Mouse (Mus musculus): ENCODE results near the gene Otof. TPM values are rescaled to one million over a fixed set of nuclear protein-coding genes. Genes with fewer than 3 reads are reported as not detected.

Otof gene
- polyA plus RNA-seq, 1 experiment from 2014 or later, result 0.12 TPM

- Histone ChIP-seq H3K9ac (ENCODE audit: low read depth, low read length) (no peak overlapping the region), H3K27me3 (ENCODE audit: control insufficient read depth, insufficient read depth, low read length) (no peaks in the 10 kb centered on the region), H3K4me1 (replicated peaks; ENCODE audit: control insufficient read depth, insufficient read depth, low read length) (no peaks in the 10 kb centered on the region), H3K9me3 (ENCODE audit: control insufficient read depth, low read length) (no peaks in the 10 kb centered on the region), H3K4me2 (replicated peaks; ENCODE audit: low read depth, low read length) (no peak overlapping the region), H3K4me3 (ENCODE audit: low read depth, low read length) (no peak overlapping the region), H3K36me3 (ENCODE audit: control insufficient read depth, insufficient read depth, low read length) (no peaks in the 10 kb centered on the region), H3K27ac (ENCODE audit: low read depth, low read length) (no peak overlapping the region)
- ATAC-seq (ENCODE audit: low FRiP score), result no peak
- 60% methylated on average over 4 of the region's 4 CpGs for WGBS
- DNase-seq (ENCODE audit: low spot score), result no peak
Observed at GRCm38 (mm10) chr5:30415876-30416275, 45.9 kb downstream of the Otof start.

DNA sequence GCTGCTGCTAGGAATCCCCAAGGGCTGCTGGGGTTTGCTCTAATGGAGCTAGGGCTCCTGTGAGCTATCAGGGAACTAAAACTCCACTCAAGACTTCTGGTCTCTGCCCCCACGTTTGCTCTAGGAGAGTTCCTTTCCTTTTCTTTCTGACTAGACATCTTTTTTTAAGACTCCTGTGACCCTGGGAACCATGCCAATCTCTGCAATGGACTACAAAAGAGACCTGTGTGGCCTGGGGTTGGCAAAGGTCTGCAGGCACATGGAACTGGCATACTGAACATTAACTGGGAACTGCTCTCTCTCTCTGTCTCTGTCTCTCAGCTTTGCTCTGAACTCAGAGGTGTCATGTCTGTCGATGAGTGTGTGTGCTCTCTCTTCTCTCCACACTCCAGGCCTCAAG is 46.4 kb downstream of the Otof start:
- DNase-seq (ENCODE audit: low spot score) (no peak), ATAC-seq (ENCODE audit: low FRiP score) (no peak)
- Histone ChIP-seq H3K4me2 (replicated peaks; ENCODE audit: low read depth, low read length) (no peak overlapping the region), H3K9ac (ENCODE audit: low read depth, low read length) (no peak overlapping the region), H3K36me3 (ENCODE audit: control insufficient read depth, insufficient read depth, low read length) (no peaks in the 10 kb centered on the region), H3K4me1 (replicated peaks; ENCODE audit: control insufficient read depth, insufficient read depth, low read length) (no peaks in the 10 kb centered on the region), H3K27ac (ENCODE audit: low read depth, low read length) (no peak overlapping the region), H3K9me3 (ENCODE audit: control insufficient read depth, low read length) (no peaks in the 10 kb centered on the region), H3K27me3 (ENCODE audit: control insufficient read depth, insufficient read depth, low read length) (no peaks in the 10 kb centered on the region), H3K4me3 (ENCODE audit: low read depth, low read length) (no peak overlapping the region)
- WGBS, result 87% methylated on average over 2 of the region's 2 CpGs

- H3K9me3 ChIP-seq (ENCODE audit: control insufficient read depth, low read length), result no peaks in the 10 kb centered on the region
- 69% methylated on average over 10 of the region's 10 CpGs for WGBS
- peaks cover 7% of the 10 kb centered on the region; the same call in 1 of the 2 replicates for H3K4me1 ChIP-seq (replicated peaks; ENCODE audit: control insufficient read depth, insufficient read depth, low read length)
- no peak overlapping the region for H3K4me3 ChIP-seq (ENCODE audit: low read depth, low read length)
- no peaks in the 10 kb centered on the region for H3K27me3 ChIP-seq (ENCODE audit: control insufficient read depth, insufficient read depth, low read length)
- H3K27ac ChIP-seq (ENCODE audit: low read depth, low read length), result no peak overlapping the region
- no peak for ATAC-seq (ENCODE audit: low FRiP score)
- H3K36me3 ChIP-seq (ENCODE audit: control insufficient read depth, insufficient read depth, low read length), result no peaks in the 10 kb centered on the region
- H3K4me2 ChIP-seq (replicated peaks; ENCODE audit: low read depth, low read length), result no peak overlapping the region
- H3K9ac ChIP-seq (ENCODE audit: low read depth, low read length), result no peak overlapping the region
- peak; percentile 17 for DNase-seq (ENCODE audit: low spot score)
Observed at GRCm38 (mm10) chr5:30411524-30411923, 50.2 kb downstream of the Otof start.

GRCm38 (mm10) chr5:30406876-30407275 is 54.9 kb downstream of the Otof start:
- H3K27me3 ChIP-seq (ENCODE audit: control insufficient read depth, insufficient read depth, low read length), result no peaks in the 10 kb centered on the region
- H3K27ac ChIP-seq (ENCODE audit: low read depth, low read length), result no peak overlapping the region
- H3K4me2 ChIP-seq (replicated peaks; ENCODE audit: low read depth, low read length), result peak overlapping the region; percentile 28
- ATAC-seq (ENCODE audit: low FRiP score) (no peak), DNase-seq (ENCODE audit: low spot score) (peak; percentile 23)
- no peaks in the 10 kb centered on the region for H3K9me3 ChIP-seq (ENCODE audit: control insufficient read depth, low read length)
- no peak overlapping the region for H3K4me3 ChIP-seq (ENCODE audit: low read depth, low read length)
- WGBS, result 14% methylated on average over 9 of the region's 9 CpGs
- H3K4me1 ChIP-seq (replicated peaks; ENCODE audit: control insufficient read depth, insufficient read depth, low read length), result peaks cover 7% of the 10 kb centered on the region; the same call in 1 of the 2 replicates
- no peaks in the 10 kb centered on the region for H3K36me3 ChIP-seq (ENCODE audit: control insufficient read depth, insufficient read depth, low read length)
- H3K9ac ChIP-seq (ENCODE audit: low read depth, low read length), result no peak overlapping the region

GRCm38 (mm10) chr5:30401165-30401564 is 60.6 kb downstream of the Otof start:
- no peak overlapping the region for H3K27ac ChIP-seq (ENCODE audit: low read depth, low read length)
- H3K9ac ChIP-seq (ENCODE audit: low read depth, low read length), result no peak overlapping the region
- no peaks in the 10 kb centered on the region for H3K36me3 ChIP-seq (ENCODE audit: control insufficient read depth, insufficient read depth, low read length)
- DNase-seq (ENCODE audit: low spot score), result peak; percentile 31
- no peaks in the 10 kb centered on the region for H3K27me3 ChIP-seq (ENCODE audit: control insufficient read depth, insufficient read depth, low read length)
- H3K4me3 ChIP-seq (ENCODE audit: low read depth, low read length), result no peak overlapping the region
- ATAC-seq (ENCODE audit: low FRiP score), result no peak
- no peak overlapping the region for H3K4me2 ChIP-seq (replicated peaks; ENCODE audit: low read depth, low read length)
- no peaks in the 10 kb centered on the region for H3K4me1 ChIP-seq (replicated peaks; ENCODE audit: control insufficient read depth, insufficient read depth, low read length)
- 23% methylated on average over 8 of the region's 8 CpGs for WGBS
- no peaks in the 10 kb centered on the region for H3K9me3 ChIP-seq (ENCODE audit: control insufficient read depth, low read length)

DNA sequence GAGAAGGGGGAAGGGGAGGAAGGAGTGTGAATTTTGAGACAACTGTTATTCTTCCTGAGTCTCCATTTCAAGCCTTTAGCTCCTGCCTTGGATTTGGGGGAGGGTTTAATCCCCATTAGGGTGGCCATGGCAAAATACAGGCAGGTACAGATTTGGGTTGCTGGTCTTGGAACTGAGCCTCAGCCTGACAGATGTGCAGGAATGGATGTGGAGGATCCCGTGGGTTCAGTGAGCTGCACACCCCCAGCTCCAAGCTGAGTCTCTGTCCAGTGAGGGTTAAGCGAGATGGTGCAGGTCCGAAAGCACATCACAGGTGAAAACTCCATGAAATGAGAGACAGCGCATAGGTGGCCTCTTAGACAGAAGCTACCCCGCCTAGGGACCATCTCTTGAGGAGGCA is 61.2 kb downstream of the Otof start:
- no peaks in the 10 kb centered on the region for H3K27me3 ChIP-seq (ENCODE audit: control insufficient read depth, insufficient read depth, low read length)
- H3K36me3 ChIP-seq (ENCODE audit: control insufficient read depth, insufficient read depth, low read length), result no peaks in the 10 kb centered on the region
- no peak for ATAC-seq (ENCODE audit: low FRiP score)
- H3K27ac ChIP-seq (ENCODE audit: low read depth, low read length), result no peak overlapping the region
- H3K4me1 ChIP-seq (replicated peaks; ENCODE audit: control insufficient read depth, insufficient read depth, low read length), result no peaks in the 10 kb centered on the region
- no peak overlapping the region for H3K4me3 ChIP-seq (ENCODE audit: low read depth, low read length)
- H3K4me2 ChIP-seq (replicated peaks; ENCODE audit: low read depth, low read length), result no peak overlapping the region
- H3K9ac ChIP-seq (ENCODE audit: low read depth, low read length), result no peak overlapping the region
- 89% methylated on average over 5 of the region's 5 CpGs for WGBS
- no peaks in the 10 kb centered on the region for H3K9me3 ChIP-seq (ENCODE audit: control insufficient read depth, low read length)
- no peak for DNase-seq (ENCODE audit: low spot score)

GRCm38 (mm10) chr5:30391473-30391872 is 70.3 kb downstream of the Otof start:
- H3K4me2 ChIP-seq (replicated peaks; ENCODE audit: low read depth, low read length), result no peak overlapping the region

DNA sequence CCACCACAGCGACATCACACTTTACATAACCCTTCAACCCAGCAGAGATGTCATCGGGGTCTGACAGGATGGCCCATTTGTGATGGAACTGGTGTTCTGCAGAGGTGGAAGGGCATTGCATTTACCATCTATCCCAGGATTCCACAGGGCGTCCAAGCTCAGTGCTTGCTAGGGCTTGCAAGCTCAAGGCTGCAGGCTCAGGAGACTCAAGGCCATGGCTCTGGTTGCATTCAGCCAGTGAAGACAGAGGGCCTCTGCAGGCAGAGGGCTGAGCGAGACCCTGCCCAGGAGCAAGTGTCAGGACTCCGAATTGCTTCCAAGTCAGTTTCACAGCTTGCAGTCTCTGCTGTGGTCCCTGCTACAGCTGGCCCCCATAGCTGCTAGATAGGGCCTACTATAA is 71.9 kb downstream of the Otof start:
- no peak for DNase-seq (ENCODE audit: low spot score)
- no peak overlapping the region for H3K9ac ChIP-seq (ENCODE audit: low read depth, low read length)
- 88% methylated on average over 5 of the region's 5 CpGs for WGBS
- H3K36me3 ChIP-seq (ENCODE audit: control insufficient read depth, insufficient read depth, low read length), result no peaks in the 10 kb centered on the region
- H3K4me3 ChIP-seq (ENCODE audit: low read depth, low read length), result no peak overlapping the region
- H3K27me3 ChIP-seq (ENCODE audit: control insufficient read depth, insufficient read depth, low read length), result no peaks in the 10 kb centered on the region
- H3K27ac ChIP-seq (ENCODE audit: low read depth, low read length), result no peak overlapping the region
- ATAC-seq (ENCODE audit: low FRiP score), result no peak
- H3K4me1 ChIP-seq (replicated peaks; ENCODE audit: control insufficient read depth, insufficient read depth, low read length), result no peaks in the 10 kb centered on the region
- no peak overlapping the region for H3K4me2 ChIP-seq (replicated peaks; ENCODE audit: low read depth, low read length)
- H3K9me3 ChIP-seq (ENCODE audit: control insufficient read depth, low read length), result no peaks in the 10 kb centered on the region

More at GRCm38 (mm10) chr5:30391473-30391872, 70.3 kb downstream of the Otof start:
- no peaks in the 10 kb centered on the region for H3K4me1 ChIP-seq (replicated peaks; ENCODE audit: control insufficient read depth, insufficient read depth, low read length)
- no peak overlapping the region for H3K9ac ChIP-seq (ENCODE audit: low read depth, low read length)
- H3K4me3 ChIP-seq (ENCODE audit: low read depth, low read length), result no peak overlapping the region
- peak; percentile 89 for DNase-seq (ENCODE audit: low spot score)
- no peaks in the 10 kb centered on the region for H3K27me3 ChIP-seq (ENCODE audit: control insufficient read depth, insufficient read depth, low read length)
- WGBS, result 30% methylated on average over 7 of the region's 7 CpGs
- no peaks in the 10 kb centered on the region for H3K9me3 ChIP-seq (ENCODE audit: control insufficient read depth, low read length)
- H3K27ac ChIP-seq (ENCODE audit: low read depth, low read length), result no peak overlapping the region
- no peak for ATAC-seq (ENCODE audit: low FRiP score)
- H3K36me3 ChIP-seq (ENCODE audit: control insufficient read depth, insufficient read depth, low read length), result no peaks in the 10 kb centered on the region

GRCm38 (mm10) chr5:30387726-30388125 is 74.0 kb downstream of the Otof start:
- Histone ChIP-seq H3K27me3 (ENCODE audit: control insufficient read depth, insufficient read depth, low read length) (no peaks in the 10 kb centered on the region), H3K4me1 (replicated peaks; ENCODE audit: control insufficient read depth, insufficient read depth, low read length) (no peaks in the 10 kb centered on the region), H3K27ac (ENCODE audit: low read depth, low read length) (no peak overlapping the region), H3K4me2 (replicated peaks; ENCODE audit: low read depth, low read length) (no peak overlapping the region), H3K9me3 (ENCODE audit: control insufficient read depth, low read length) (no peaks in the 10 kb centered on the region), H3K9ac (ENCODE audit: low read depth, low read length) (no peak overlapping the region), H3K4me3 (ENCODE audit: low read depth, low read length) (no peak overlapping the region), H3K36me3 (ENCODE audit: control insufficient read depth, insufficient read depth, low read length) (no peaks in the 10 kb centered on the region)
- WGBS, result 86% methylated on average over 6 of the region's 6 CpGs
- no peak for ATAC-seq (ENCODE audit: low FRiP score)
- DNase-seq (ENCODE audit: low spot score), result no peak
